Mouse (Mus musculus) NIH3T3 (cell line): ENCODE measurements around the gene Stam.
"Not testable (repeated sequence)": the region's sequence is repeated elsewhere in the genome, so short reads cannot be mapped to it uniquely, and the experiment has no call there.

Experiments
- DNase-seq: peaks from one replicate; pipeline ENCODE4 v3.0.0-alpha.2; 2012; ENCODE audit warnings: low read depth

The Stam gene

DNA sequence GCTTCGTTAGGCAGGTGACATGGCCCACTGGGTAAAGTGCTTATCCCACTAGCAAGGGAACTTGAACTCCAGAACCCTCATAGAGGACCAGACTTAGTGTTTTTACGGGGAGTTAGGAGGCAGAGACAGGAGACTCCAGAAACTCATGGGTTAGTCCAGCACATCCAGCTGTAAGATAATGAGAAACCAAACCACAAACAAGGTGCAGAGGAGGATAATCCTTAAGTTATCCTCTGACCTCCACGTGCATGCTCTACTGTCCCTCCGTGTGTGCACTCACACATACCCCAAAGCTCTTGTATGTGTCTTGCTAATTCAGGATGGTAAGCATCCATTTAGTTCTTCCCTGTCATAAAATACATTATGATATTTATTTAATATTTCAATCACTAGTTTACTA, 117.7 kb downstream of the Stam start:
- DNase-seq, result no peak

DNA sequence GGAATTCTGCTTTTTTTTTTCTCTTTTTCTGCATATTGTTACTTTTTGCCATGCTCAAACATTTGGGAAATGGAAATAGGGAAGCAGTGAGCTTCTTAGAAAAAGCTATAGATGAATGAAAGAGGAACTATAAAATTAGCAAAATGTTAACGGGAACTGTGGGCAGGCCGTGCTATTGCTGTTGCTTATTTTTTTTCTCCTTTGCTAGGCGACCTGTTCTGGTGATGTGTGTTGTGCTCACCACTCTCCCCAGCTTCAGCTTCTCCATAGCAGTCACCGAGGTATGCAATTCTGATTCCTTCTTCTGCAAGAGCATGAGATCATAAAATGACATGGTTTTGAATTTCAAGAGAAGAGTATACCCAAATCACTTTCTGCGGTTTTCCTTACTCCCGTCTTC, 118.1 kb downstream of the Stam start:
- DNase-seq, result no peak

DNA sequence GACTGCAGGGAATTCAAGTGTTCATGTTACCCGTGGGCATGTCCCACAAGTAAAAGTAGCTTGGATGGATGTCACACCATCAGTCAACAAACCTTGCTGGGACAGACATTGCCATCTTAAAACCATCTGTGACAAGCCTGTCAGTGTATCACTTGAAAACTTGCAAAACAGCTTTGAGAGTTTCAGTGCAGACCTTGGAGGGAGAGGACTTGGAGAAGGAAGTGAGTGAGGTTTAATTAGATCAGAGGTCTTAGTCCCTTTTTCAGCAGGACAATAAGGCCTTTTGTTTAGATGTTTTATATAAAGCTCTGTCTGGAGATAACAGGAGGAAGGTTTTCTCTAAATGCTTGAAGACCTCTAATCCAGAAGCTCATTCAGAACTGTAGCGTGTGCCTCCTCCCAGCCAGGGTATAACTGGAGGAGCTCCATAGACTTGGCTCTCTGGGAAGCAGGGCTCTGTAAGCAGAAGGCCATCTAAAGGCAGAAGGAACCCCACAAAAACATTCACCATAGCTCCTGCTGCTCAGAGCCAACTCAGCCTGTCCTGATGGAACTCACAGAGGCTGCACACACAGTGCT, 124.5 kb downstream of the Stam start:
- DNase-seq, result not testable (repeated sequence)
